Mouse (Mus musculus) testis, adult 2 months (tissue): Measurements from ENCODE around the gene Usp39.

Experiments used
- CTCF ChIP-seq: fragments of 200-500 bp; IDR thresholded peaks from 2 replicates; pipeline ENCODE4 v1.5.1; 2012; ENCODE audit warnings: low read depth, mild to moderate bottlenecking, inconsistent platforms, low read length, moderate library complexity; ENCODE audit not compliant: control insufficient read depth, insufficient read depth, insufficient replicate concordance
- POLR2A ChIP-seq: fragments of 200-500 bp; IDR thresholded peaks from 2 replicates; pipeline ENCODE4 v1.6.1; 2012; ENCODE audit warnings: low read depth, mild to moderate bottlenecking, inconsistent platforms, low read length, moderate library complexity; ENCODE audit not compliant: control insufficient read depth

DNA sequence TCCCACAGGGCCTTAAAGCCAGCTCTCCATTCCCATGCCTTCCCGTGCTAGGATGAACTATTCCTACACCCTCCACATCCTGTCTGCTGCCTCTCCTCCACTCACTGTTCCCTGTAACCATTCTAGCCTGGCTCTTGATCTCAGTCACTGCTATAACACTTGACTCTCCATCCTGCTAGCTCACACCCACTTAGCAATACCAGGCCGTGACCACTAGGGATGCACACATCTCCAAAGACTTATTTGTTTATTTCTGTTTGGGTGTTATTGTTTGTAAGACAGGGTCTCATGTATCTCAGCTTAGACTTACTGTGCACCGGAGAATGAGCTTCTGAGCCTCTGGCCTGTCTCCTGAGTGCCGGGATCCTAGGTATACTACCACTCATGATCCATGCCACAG is 24.6 kb upstream of the Usp39 start:
- TF ChIP-seq POLR2A = no peak
- TF ChIP-seq CTCF = no peak; the same call in 1 of the 2 replicates
